ENCODE assay signal across 16 mouse cellular contexts in the genomic region with DNA sequence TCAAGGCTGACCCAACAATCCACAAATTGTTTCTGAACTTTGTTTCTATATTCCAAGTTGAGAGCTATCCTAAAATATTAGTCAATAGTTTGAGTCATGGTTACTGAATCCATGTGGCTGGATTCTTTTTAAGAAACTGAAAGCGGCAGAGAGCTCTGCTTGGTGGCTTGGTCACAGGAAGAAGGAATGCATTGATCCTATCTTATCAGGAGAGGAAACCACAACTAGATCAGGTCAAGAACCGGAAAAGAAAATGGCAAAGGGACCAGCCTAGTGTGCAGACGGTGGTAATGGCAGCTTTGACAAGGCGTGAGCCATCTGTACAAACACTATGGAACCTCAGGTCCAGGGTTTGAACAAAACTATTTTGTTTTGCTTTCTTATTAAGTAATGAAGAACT. TPM values are rescaled to one million over a fixed set of nuclear protein-coding genes. Genes with fewer than 3 reads are reported as not detected.
"Had no signal": no experiment of that assay in that cellular context is flagged by ENCODE, and none has a peak within 500 bp of the region (broad histone marks: within the 10 kb centered on the region; RNA-seq: fewer than 3 reads in every experiment).

No protein-coding gene starts in this region.

- H3K36me3 ChIP-seq: limb, embryonic 13.5 days; midbrain, embryonic 12.5 days had no signal

- DNase-seq: left cerebral cortex, postnatal 4 days; right cerebral cortex, postnatal 14 days; thymus, adult 18-20 months; thymus, postnatal 14 days had no signal

- H3K27me3 ChIP-seq: limb, embryonic 13.5 days; midbrain, embryonic 12.5 days had no signal

RNA-seq across cellular contexts. Expression of a gene that starts 0.8 kb away (rescaled TPM):
- total RNA-seq: layer of hippocampus, postnatal 10 days; liver, adult 2 months; megakaryocyte-erythroid progenitor cell, adult 5-6 weeks had no signal
- polyA plus RNA-seq: kidney, embryonic 16.5 days; limb, embryonic 13.5 days; liver, adult 2 months; liver, embryonic 14.5 days; midbrain, embryonic 12.5 days; midbrain, embryonic 16.5 days; neural tube, embryonic 14.5 days; spleen, adult 2 months; stomach, embryonic 16.5 days had no signal

RNA-seq across cellular contexts. Expression of a gene that starts 13.7 kb away (rescaled TPM):
- total RNA-seq: liver, adult 2 months had no signal
- polyA plus RNA-seq: kidney, embryonic 16.5 days; limb, embryonic 13.5 days; liver, adult 2 months; liver, embryonic 14.5 days; lung, embryonic 16.5 days; midbrain, embryonic 12.5 days; midbrain, embryonic 16.5 days; neural tube, embryonic 14.5 days; spleen, adult 2 months; stomach, embryonic 16.5 days had no signal

RNA-seq across cellular contexts. Expression of a gene that starts 19.5 kb away (rescaled TPM):
- total RNA-seq: liver, adult 2 months had no signal
- polyA plus RNA-seq: kidney, embryonic 16.5 days; limb, embryonic 13.5 days; liver, adult 2 months; liver, embryonic 14.5 days; lung, embryonic 16.5 days; midbrain, embryonic 12.5 days; midbrain, embryonic 16.5 days; neural tube, embryonic 14.5 days; spleen, adult 2 months; stomach, embryonic 16.5 days had no signal

RNA-seq across cellular contexts. Expression of a gene that starts 25.3 kb away (rescaled TPM):
- total RNA-seq: left cerebral cortex, postnatal 4 days; liver, adult 2 months had no signal
- polyA plus RNA-seq: kidney, embryonic 16.5 days; limb, embryonic 13.5 days; liver, adult 2 months; liver, embryonic 14.5 days; lung, embryonic 16.5 days; midbrain, embryonic 12.5 days; midbrain, embryonic 16.5 days; neural tube, embryonic 14.5 days; spleen, adult 2 months; stomach, embryonic 16.5 days had no signal

RNA-seq across cellular contexts. Expression of a gene that starts 31.1 kb away (rescaled TPM):
- total RNA-seq: liver, adult 2 months had no signal
- polyA plus RNA-seq: kidney, embryonic 16.5 days; limb, embryonic 13.5 days; liver, adult 2 months; liver, embryonic 14.5 days; lung, embryonic 16.5 days; midbrain, embryonic 12.5 days; midbrain, embryonic 16.5 days; neural tube, embryonic 14.5 days; spleen, adult 2 months; stomach, embryonic 16.5 days had no signal
